Mouse (Mus musculus): ENCODE results near the gene Eci2. TPM values are rescaled to one million over a fixed set of nuclear protein-coding genes. Genes with fewer than 3 reads are reported as not detected.
"Not testable (repeated sequence)": the region's sequence is repeated elsewhere in the genome, so short reads cannot be mapped to it uniquely, and the experiment has no call there.

The Eci2 gene
- polyA plus RNA-seq, 1 experiment from 2014 or later: 117 TPM

DNA sequence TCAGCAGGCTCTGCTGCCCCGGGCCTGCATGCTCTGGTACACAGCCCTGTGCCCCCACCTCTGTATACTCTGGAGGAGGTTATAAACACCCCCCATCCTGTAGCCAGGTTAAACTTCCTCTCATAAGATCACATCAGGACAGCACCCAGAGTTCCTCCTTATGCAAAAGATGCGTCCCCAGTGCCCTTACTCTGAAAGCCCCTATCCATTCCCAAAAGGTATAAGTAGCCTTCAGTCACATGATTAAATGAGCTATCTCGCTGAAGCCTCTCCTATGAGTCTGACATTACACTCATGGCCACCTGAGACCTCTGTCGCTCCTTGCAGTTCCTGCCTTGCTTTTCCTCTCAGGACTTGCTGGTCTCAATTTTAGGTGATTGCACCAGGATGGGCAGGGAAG lies 6.7 kb upstream of the Eci2 start:
- Histone ChIP-seq H3K4me2 (ENCODE audit: low read depth, low read length, severe bottlenecking) (no peak overlapping the region), H3K27ac (ENCODE audit: low read depth, low read length) (no peak overlapping the region), H3K27me3 (ENCODE audit: control insufficient read depth, insufficient read depth, low read length) (no peaks in the 10 kb centered on the region), H3K9ac (ENCODE audit: low read length) (no peak overlapping the region), H3K4me1 (replicated peaks; ENCODE audit: control insufficient read depth, insufficient read depth, low read length) (no peaks in the 10 kb centered on the region), H3K36me3 (ENCODE audit: control insufficient read depth, insufficient read depth, low read length) (no peaks in the 10 kb centered on the region), H3K4me3 (ENCODE audit: low read depth, low read length) (no peak overlapping the region), H3K9me3 (ENCODE audit: control insufficient read depth, low read length) (no peaks in the 10 kb centered on the region)
- ATAC-seq (replicated peaks; ENCODE audit: low FRiP score): no peak
- no peak for DNase-seq (ENCODE audit: low spot score)
- WGBS: 86% methylated on average over 4 of the region's 4 CpGs

DNA sequence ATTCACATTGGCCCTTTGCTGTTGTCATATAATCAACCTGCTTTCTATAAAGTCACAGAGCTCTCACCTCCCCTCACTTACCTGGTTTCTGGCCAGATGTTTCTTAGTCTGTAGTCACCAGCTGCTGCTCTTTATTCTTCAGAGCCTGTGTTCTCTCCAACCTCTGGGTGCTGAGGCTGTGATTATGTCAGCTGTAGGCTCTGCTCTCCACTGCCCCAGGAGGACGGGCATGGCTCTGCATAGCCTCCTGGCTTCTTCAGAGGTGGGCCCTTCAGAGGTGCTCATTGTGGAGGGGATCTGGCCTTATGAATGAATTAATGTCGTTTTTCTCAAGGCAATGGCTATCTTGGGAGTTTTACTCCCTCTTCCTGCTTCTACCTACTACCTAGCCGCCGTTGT lies 4.8 kb upstream of the Eci2 start:
- ATAC-seq (replicated peaks; ENCODE audit: low FRiP score) (no peak), DNase-seq (ENCODE audit: low spot score) (no peak)
- H3K9ac ChIP-seq (ENCODE audit: low read length): no peak overlapping the region

DNA sequence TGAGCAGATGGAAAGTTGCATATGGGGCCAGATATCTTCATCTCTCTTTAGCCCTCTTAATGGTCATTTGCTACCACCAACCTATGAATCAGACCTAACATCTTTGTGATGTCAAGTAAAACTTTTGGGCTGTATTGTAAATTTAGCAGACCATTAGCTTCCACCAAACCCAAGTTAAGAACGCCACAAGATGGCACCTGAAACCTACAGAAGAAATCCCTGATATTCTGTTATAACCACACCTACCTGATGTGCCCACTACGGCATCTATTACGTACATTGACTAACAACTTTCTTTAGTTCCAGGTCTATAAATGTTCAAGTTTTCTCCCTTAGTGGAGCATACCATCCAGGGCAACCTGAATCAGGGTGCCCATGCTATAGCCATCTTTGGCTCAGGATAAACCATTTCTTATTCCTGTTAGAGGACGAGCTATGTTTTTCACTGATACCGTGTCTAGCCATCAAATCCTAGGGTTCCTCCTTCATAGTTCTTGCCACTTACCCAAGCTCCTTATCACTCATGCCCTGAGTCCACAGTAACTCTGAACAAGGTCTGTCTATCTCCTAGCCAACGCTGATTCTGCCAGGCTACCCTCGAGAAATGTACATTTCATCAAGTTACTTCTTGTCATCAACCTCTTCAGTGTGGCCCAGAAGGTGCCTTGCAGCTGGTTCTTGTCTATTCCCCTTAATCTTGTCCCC lies 4.2 kb upstream of the Eci2 start:
- H3K27ac ChIP-seq (ENCODE audit: low read depth, low read length): no peak overlapping the region
- H3K27me3 ChIP-seq (ENCODE audit: control insufficient read depth, insufficient read depth, low read length): no peaks in the 10 kb centered on the region
- no peak overlapping the region for H3K4me2 ChIP-seq (ENCODE audit: low read depth, low read length, severe bottlenecking)
- DNase-seq (ENCODE audit: low spot score): no peak
- no peak overlapping the region for H3K4me3 ChIP-seq (ENCODE audit: low read depth, low read length)
- H3K9me3 ChIP-seq (ENCODE audit: control insufficient read depth, low read length): no peaks in the 10 kb centered on the region
- WGBS: 87% methylated on average over 7 of the region's 7 CpGs
- ATAC-seq (replicated peaks; ENCODE audit: low FRiP score): no peak
- no peaks in the 10 kb centered on the region for H3K36me3 ChIP-seq (ENCODE audit: control insufficient read depth, insufficient read depth, low read length)
- no peaks in the 10 kb centered on the region for H3K4me1 ChIP-seq (replicated peaks; ENCODE audit: control insufficient read depth, insufficient read depth, low read length)
- H3K9ac ChIP-seq (ENCODE audit: low read length): no peak overlapping the region

More for the DNA sequence above, 4.8 kb upstream of the Eci2 start:
- Histone ChIP-seq H3K27me3 (ENCODE audit: control insufficient read depth, insufficient read depth, low read length) (no peaks in the 10 kb centered on the region), H3K4me1 (replicated peaks; ENCODE audit: control insufficient read depth, insufficient read depth, low read length) (no peaks in the 10 kb centered on the region), H3K36me3 (ENCODE audit: control insufficient read depth, insufficient read depth, low read length) (no peaks in the 10 kb centered on the region), H3K4me2 (ENCODE audit: low read depth, low read length, severe bottlenecking) (no peak overlapping the region), H3K9me3 (ENCODE audit: control insufficient read depth, low read length) (no peaks in the 10 kb centered on the region), H3K4me3 (ENCODE audit: low read depth, low read length) (no peak overlapping the region), H3K27ac (ENCODE audit: low read depth, low read length) (no peak overlapping the region)
- WGBS: 75% methylated on average over 4 of the region's 4 CpGs

DNA sequence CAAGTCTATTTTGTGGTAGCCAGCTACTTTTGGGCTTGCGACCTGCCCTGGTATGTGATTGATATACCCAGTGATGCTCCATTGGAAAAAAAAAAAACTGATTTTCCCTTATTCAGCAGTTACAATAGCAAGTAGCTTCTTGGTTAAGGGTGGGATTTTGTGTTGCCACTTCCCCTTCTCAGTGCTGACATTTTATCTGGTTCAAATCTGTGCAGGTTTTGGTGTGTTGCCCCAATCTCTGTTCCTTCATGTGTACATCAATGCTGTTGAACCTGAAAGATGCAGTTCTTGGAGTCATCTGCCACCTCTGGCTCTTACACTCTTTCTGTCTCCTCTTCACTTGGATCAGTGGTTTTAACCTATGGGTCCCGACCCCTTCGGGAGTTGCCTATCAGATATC lies 1.5 kb upstream of the Eci2 start:
- no peak overlapping the region for H3K4me2 ChIP-seq (ENCODE audit: low read depth, low read length, severe bottlenecking)
- WGBS: 90% methylated on average over 3 of the region's 3 CpGs
- ATAC-seq (replicated peaks; ENCODE audit: low FRiP score) (no peak), DNase-seq (ENCODE audit: low spot score) (no peak)
- H3K27ac ChIP-seq (ENCODE audit: low read depth, low read length): no peak overlapping the region
- H3K4me3 ChIP-seq (ENCODE audit: low read depth, low read length): no peak overlapping the region
- H3K9me3 ChIP-seq (ENCODE audit: control insufficient read depth, low read length): no peaks in the 10 kb centered on the region
- H3K36me3 ChIP-seq (ENCODE audit: control insufficient read depth, insufficient read depth, low read length): no peaks in the 10 kb centered on the region
- H3K9ac ChIP-seq (ENCODE audit: low read length): no peak overlapping the region
- no peaks in the 10 kb centered on the region for H3K27me3 ChIP-seq (ENCODE audit: control insufficient read depth, insufficient read depth, low read length)
- no peaks in the 10 kb centered on the region for H3K4me1 ChIP-seq (replicated peaks; ENCODE audit: control insufficient read depth, insufficient read depth, low read length)

DNA sequence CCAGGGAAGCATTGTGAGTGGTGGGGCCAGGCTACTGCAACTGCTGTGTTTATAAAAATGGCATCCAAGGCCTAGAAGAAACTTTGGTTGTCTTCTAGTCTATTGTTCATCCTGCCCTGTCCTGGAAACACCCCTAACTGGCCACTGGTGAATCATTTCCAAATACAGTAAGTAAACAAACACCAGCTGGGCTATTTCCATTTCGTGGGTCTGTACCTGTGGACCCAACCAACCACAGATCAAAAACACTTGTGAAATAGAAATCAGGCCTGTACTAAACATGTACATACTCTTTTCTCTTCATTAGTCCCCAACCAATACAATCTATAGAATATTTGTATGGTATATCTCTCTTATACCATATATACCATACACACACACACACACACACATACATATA lies 3.5 kb downstream of the Eci2 start:
- not testable (repeated sequence) for H3K4me2 ChIP-seq (ENCODE audit: low read depth, low read length, severe bottlenecking); ATAC-seq (replicated peaks; ENCODE audit: low FRiP score); H3K4me3 ChIP-seq (ENCODE audit: low read depth, low read length); H3K9me3 ChIP-seq (ENCODE audit: control insufficient read depth, low read length); H3K27me3 ChIP-seq (ENCODE audit: control insufficient read depth, insufficient read depth, low read length); H3K4me1 ChIP-seq (replicated peaks; ENCODE audit: control insufficient read depth, insufficient read depth, low read length); H3K27ac ChIP-seq (ENCODE audit: low read depth, low read length); DNase-seq (ENCODE audit: low spot score); H3K9ac ChIP-seq (ENCODE audit: low read length); H3K36me3 ChIP-seq (ENCODE audit: control insufficient read depth, insufficient read depth, low read length)
- 57% methylated on average over 1 of the region's 1 CpGs for WGBS

DNA sequence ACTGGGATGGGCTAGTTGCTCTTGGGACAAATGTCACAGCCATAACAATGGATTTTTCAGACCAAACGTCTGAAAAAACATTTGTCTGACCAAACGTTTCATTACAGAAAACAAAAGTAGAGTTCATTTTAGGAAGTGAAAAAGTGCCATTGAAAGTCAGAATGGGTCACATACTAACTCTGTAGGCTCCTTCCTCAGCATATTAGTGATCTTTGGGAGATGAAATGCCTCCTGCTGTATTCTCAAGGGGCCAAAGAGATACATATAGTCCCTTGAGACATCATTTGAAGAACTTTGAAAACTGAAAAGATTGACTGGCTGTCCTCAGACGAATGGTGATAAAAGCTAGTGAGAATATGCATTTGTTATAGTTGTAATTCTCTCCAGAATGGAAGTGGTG lies 6.5 kb downstream of the Eci2 start:
- ATAC-seq (replicated peaks; ENCODE audit: low FRiP score): no peak
- no peaks in the 10 kb centered on the region for H3K27me3 ChIP-seq (ENCODE audit: control insufficient read depth, insufficient read depth, low read length)
- WGBS: 78% methylated on average over 3 of the region's 3 CpGs
- H3K4me1 ChIP-seq (replicated peaks; ENCODE audit: control insufficient read depth, insufficient read depth, low read length): no peaks in the 10 kb centered on the region
- H3K36me3 ChIP-seq (ENCODE audit: control insufficient read depth, insufficient read depth, low read length): no peaks in the 10 kb centered on the region
- no peak overlapping the region for H3K9ac ChIP-seq (ENCODE audit: low read length)
- no peaks in the 10 kb centered on the region for H3K9me3 ChIP-seq (ENCODE audit: control insufficient read depth, low read length)
- no peak for DNase-seq (ENCODE audit: low spot score)
- H3K4me3 ChIP-seq (ENCODE audit: low read depth, low read length): no peak overlapping the region
- no peak overlapping the region for H3K4me2 ChIP-seq (ENCODE audit: low read depth, low read length, severe bottlenecking)
- H3K27ac ChIP-seq (ENCODE audit: low read depth, low read length): no peak overlapping the region

DNA sequence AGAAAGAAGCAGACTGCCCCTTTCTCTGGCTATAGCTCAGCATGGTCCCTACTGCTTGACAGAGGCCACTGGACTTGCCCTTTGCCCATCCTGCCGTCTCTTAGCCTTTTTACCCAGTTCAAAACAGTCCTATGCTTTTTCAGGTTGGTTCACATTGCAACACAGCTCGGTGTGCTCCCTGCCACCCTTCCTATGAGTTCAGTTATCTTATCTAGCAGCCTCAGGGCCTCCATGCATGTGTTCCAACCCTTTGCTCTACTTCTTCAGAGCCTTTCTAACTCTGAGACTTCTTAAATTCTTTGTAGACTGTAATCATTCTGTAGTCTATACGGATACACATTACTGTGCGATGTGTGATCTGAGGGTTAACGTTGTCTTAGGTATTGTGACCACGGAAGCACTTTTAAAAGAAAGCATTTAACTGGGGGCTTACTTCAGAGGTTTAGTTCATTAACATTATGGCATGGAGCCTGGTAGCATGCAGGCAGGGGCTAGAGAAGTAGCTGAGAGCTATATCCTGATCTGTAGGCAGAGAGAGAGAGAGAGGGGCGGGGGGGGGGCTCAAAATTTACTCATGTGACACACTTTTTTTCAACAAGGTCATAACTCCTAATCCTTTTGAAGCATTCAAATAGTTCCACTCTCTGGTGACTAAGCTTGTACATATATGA lies 7.9 kb downstream of the Eci2 start:
- Histone ChIP-seq H3K36me3 (ENCODE audit: control insufficient read depth, insufficient read depth, low read length) (no peaks in the 10 kb centered on the region), H3K27ac (ENCODE audit: low read depth, low read length) (no peak overlapping the region), H3K4me3 (ENCODE audit: low read depth, low read length) (no peak overlapping the region), H3K4me2 (ENCODE audit: low read depth, low read length, severe bottlenecking) (no peak overlapping the region), H3K9me3 (ENCODE audit: control insufficient read depth, low read length) (no peaks in the 10 kb centered on the region), H3K4me1 (replicated peaks; ENCODE audit: control insufficient read depth, insufficient read depth, low read length) (no peaks in the 10 kb centered on the region), H3K9ac (ENCODE audit: low read length) (no peak overlapping the region), H3K27me3 (ENCODE audit: control insufficient read depth, insufficient read depth, low read length) (no peaks in the 10 kb centered on the region)
- no peak for DNase-seq (ENCODE audit: low spot score)
- 78% methylated on average over 7 of the region's 7 CpGs for WGBS
- no peak for ATAC-seq (replicated peaks; ENCODE audit: low FRiP score)

DNA sequence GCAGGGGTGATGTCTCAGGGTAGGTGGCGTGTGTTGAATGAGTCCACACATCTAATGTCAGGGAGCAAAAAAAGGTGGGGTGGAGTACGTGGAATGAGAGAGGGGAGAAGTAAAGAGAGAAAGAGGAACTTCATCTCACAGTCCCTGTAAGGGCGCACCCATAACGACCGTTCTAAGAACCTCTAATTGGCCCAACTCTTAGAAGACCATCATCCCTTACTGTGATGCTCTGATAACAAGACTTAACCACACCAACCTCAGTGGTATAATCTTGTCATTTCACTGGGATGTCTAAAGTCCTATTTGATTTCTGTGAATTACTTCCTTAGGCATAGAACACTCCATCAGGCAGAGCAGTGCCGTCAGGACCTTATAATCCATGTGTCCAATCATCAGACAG lies 9.5 kb downstream of the Eci2 start:
- no peak overlapping the region for H3K4me2 ChIP-seq (ENCODE audit: low read depth, low read length, severe bottlenecking)
- 87% methylated on average over 6 of the region's 6 CpGs for WGBS
- DNase-seq (ENCODE audit: low spot score) (no peak), ATAC-seq (replicated peaks; ENCODE audit: low FRiP score) (no peak)
- no peaks in the 10 kb centered on the region for H3K4me1 ChIP-seq (replicated peaks; ENCODE audit: control insufficient read depth, insufficient read depth, low read length)
- no peaks in the 10 kb centered on the region for H3K27me3 ChIP-seq (ENCODE audit: control insufficient read depth, insufficient read depth, low read length)
- H3K9me3 ChIP-seq (ENCODE audit: control insufficient read depth, low read length): no peaks in the 10 kb centered on the region
- H3K9ac ChIP-seq (ENCODE audit: low read length): no peak overlapping the region
- no peak overlapping the region for H3K27ac ChIP-seq (ENCODE audit: low read depth, low read length)
- no peak overlapping the region for H3K4me3 ChIP-seq (ENCODE audit: low read depth, low read length)
- no peaks in the 10 kb centered on the region for H3K36me3 ChIP-seq (ENCODE audit: control insufficient read depth, insufficient read depth, low read length)

DNA sequence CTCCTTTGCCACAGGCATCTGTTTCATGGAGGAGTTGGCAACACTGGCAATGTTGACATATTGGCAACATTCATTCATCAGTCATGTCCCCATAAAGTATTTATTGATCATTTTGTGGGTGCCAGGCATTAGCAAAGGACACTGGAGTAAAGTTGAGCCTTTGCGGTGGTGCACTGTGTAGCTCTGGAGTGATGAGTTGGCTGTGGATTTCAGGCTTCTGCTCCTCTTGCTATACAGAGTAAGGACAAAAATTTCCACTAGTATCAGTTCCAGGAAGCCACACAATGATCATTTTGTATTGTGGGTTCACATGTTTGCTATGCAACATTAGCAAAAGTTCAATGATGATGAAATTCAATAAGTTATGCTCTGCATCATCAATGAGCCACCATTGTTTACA lies 10.8 kb downstream of the Eci2 start:
- WGBS: 98% methylated on average over 1 of the region's 1 CpGs
- Histone ChIP-seq H3K9me3 (ENCODE audit: control insufficient read depth, low read length) (no peaks in the 10 kb centered on the region), H3K27me3 (ENCODE audit: control insufficient read depth, insufficient read depth, low read length) (no peaks in the 10 kb centered on the region), H3K4me3 (ENCODE audit: low read depth, low read length) (no peak overlapping the region), H3K4me2 (ENCODE audit: low read depth, low read length, severe bottlenecking) (no peak overlapping the region), H3K36me3 (ENCODE audit: control insufficient read depth, insufficient read depth, low read length) (no peaks in the 10 kb centered on the region), H3K4me1 (replicated peaks; ENCODE audit: control insufficient read depth, insufficient read depth, low read length) (no peaks in the 10 kb centered on the region), H3K27ac (ENCODE audit: low read depth, low read length) (no peak overlapping the region), H3K9ac (ENCODE audit: low read length) (no peak overlapping the region)
- ATAC-seq (replicated peaks; ENCODE audit: low FRiP score): no peak
- no peak for DNase-seq (ENCODE audit: low spot score)
